Mouse (Mus musculus): ENCODE results near the gene Rassf6. TPM values are rescaled to one million over a fixed set of nuclear protein-coding genes. Genes with fewer than 3 reads are reported as not detected.
A peak's percentile ranks its signal among the peaks of the same experiment; 100 is the strongest.
"Not testable (repeated sequence)": the region's sequence is repeated elsewhere in the genome, so short reads cannot be mapped to it uniquely, and the experiment has no call there.

Gene Rassf6
- total RNA-seq, 2 experiments from 2014 or later, result 1.5 to 2.8 TPM

GRCm38 (mm10) chr5:90624708-90625425 is 15.6 kb downstream of the Rassf6 start:
- no peak for DNase-seq

- DNase-seq, result no peak
These were observed 17.2 kb downstream of the Rassf6 start for GRCm38 (mm10) chr5:90623209-90623608.

DNA sequence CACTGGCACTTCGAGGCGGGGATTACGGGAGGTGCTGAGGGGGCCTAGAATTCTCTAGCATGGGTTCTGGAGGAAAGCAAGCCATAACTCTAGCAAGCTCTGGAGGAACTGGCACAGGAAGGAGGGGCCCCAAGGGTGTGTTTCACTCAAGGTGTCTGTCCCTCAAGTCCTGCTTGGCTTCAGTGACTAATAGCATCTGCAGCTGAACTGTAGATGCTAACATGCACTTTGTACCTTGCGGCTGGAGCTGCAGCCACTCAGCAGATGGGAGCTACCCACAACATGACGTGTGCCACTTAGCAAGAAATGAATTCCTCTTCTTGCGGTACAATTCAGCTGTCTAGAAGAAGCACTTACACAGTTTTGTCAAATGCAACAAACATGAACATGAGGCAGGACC is 18.7 kb downstream of the Rassf6 start:
- no peak for DNase-seq

DNA sequence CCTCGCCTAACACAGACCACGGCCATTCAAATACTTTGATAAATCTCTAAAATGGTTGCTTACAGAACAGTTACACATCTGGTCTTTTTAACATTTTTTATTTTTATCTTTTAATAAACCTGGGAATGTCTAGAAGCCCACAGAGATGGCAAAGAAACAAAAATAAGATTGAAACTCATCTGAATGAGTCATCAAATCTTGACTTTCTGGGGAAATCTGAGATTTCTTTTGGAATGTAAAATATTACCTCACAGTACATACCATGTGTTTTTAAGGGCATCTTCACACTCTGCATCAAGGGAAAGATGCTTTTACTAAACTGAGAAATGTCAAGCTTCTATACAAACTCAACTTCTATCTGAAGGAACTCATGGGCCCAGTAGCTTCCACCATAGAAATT is 19.1 kb downstream of the Rassf6 start:
- no peak for DNase-seq

DNA sequence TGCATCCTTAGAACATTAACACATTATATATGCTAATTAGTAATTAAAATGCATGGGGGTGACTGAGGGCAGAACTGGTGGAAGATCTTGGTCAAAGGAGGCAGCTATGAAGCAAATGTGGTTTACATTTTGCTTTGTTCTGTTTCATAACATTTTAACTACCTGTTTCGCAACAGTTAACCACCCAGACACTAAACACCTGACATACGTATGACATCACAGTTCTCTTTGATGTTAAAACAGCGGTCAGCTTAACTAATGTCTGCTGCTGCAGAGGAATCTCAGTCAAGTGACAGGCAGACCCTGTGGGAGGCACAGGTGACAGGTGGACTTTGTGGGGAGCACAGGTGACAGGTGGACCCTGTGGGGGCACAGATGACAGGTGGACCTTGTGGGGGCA is 22.6 kb downstream of the Rassf6 start:
- DNase-seq, result no peak

DNA sequence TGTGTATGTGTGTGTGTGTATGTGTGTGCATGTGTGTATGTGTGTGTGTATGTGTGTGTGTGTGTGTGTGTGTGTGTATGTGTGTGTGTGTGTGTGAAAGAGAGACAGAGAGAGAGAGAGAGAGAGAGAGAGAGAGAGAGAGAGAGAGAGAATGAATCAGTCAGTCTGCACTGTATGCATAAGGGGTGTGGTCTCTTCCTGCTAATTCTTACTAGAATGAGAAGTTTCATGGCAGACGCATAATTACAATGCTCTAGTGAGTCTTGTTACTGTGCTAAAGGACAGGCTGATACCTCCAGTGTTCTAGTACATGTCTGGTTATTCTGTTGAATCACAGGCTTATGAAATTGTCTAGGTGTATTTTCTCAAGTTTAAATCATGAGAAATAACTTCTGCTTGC is 27.7 kb downstream of the Rassf6 start:
- DNase-seq, result not testable (repeated sequence)

DNA sequence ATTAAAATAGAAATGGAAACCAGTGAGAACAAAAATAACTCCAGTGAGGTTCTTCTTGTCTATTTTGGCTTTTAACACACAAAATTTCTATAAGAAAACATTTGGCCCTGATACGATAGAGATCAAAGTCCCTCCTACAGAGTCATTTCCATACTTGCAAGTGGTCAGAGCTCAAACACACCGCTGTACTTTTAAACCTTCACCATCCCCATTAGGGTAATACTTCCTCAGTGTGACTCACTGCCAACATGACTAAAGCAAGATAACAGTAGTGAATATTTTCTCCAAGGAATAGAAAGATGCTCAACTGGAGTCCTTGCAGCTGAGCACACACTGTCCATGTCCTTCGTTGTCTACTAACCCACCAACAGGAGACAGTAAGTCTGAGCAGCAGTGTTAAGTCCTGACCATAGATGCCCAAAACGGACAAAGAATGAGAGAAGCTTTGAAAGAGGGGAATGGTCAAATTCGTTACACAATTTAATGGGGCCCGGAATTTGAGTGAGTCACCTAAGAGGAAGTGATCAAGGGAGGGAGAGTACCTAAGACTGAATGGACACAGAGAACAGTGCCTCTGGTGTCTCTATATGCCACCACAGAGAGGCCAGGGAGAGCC is 28.4 kb downstream of the Rassf6 start:
- no peak for DNase-seq

- no peak for DNase-seq
These were observed 29.1 kb downstream of the Rassf6 start for GRCm38 (mm10) chr5:90611388-90611787.

DNA sequence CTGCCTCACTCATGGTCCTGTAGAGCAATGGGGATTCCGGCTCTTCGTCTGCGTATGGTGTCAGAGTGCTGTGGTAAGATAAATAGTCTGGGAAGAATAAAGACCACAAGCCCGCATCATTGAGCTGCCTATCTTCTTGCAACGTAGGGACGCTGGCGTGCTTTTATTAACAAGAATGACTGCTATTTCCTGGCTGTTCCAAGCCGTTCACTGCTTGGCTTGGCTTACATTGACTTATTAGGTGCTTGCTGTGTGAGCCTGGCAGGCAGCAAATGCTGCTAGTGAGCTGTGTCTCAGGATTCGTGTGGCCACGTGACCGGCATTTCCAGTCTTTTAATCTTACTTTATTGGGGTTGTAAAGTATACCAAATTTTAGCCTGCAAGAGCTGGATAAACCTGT is 31.6 kb downstream of the Rassf6 start:
- no peak for DNase-seq

DNA sequence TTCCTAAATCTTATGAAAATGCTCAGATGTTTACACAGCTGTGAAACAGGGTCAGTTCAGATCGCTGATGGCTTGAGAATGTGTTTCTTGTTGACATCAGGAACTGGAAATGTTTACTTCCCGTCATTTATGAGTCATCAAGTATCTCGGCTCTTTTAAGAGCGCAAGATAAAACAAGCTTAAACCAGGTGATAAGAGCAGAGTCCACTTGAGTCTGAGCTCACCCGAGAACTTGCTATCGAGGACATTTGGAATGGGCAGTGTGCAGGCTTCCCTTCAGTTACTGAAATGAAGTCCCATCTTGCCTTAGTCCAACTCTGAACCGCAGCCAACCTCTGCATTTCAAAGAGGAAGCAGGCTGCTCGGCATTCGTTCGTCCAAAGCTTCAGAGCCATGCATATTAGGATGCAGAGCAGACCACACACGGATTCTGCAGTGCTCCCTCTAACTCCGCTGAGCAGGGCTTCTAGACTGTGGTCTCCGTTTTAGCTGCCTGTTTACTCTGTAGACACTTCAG is 37.0 kb downstream of the Rassf6 start:
- DNase-seq, result no peak

DNA sequence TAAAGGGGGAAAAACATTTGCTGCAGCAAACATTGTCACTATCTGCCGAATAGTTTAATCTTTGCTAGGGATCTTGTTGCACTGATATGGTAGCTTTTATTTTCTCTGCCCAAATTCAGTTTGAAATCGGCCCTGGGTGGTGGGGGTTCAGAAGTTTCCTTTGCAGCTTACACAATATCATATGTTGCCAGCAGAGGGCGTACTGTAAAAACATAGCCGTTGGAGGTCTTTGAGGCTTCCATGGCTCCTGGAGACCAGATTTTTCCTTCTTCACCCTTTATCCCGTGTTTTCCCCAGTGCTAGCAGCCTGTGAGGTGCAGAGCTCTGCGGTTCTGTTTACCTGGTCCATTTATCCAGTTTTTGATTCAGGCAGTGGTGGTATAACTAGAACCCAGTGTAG is 39.0 kb downstream of the Rassf6 start:
- DNase-seq, result peak in 1 of 2 experiments; percentile 29

DNA sequence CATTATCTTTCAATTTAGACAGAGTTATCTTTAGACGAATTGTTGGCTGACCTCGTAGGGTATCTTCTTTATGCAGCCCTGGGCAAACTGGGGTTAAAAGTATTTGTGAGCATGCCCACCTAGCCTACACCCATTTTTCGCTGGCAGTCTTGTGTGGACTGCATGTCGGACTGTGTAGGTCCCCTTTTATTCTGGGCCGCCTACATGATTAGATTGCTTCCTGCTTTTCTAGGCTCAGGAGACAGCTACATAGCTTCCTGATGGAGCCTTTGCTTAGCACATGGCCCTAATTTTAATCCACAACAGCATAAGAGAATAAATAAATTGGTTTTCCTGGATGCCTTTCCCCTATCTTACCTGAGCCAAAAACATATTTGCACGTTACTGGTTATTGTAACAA is 44.3 kb downstream of the Rassf6 start:
- DNase-seq, result no peak

DNA sequence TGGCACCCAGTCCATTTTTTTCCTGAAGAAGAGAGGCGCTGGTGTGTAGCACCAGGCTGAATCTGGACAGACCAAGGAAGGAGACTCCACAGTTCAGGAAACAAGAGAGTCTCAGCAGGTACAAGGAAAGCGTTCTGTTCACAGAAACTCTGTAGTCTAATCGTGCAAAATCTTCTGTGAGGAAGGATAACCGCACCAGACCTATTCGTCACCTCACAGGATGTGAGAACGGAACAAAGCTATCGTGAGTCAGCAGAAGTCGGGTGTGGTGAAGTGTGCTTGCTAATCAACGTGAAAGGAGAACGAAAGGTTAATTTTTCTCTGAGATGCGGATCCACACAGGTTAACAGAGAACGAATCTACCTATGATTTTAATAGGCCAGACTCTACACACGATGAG is 45.5 kb downstream of the Rassf6 start:
- no peak for DNase-seq

- no peak for DNase-seq
These were observed 48.5 kb downstream of the Rassf6 start for GRCm38 (mm10) chr5:90591936-90592335.

GRCm38 (mm10) chr5:90590676-90591075 is 49.8 kb downstream of the Rassf6 start:
- no peak for DNase-seq

GRCm38 (mm10) chr5:90588708-90589595 is 51.5 kb downstream of the Rassf6 start:
- peak; percentile 33 to 68 for DNase-seq

- DNase-seq, result no peak
These were observed 52.4 kb downstream of the Rassf6 start for GRCm38 (mm10) chr5:90588104-90588503.

- no peak for DNase-seq
These were observed 53.9 kb downstream of the Rassf6 start for GRCm38 (mm10) chr5:90586511-90586910.

DNA sequence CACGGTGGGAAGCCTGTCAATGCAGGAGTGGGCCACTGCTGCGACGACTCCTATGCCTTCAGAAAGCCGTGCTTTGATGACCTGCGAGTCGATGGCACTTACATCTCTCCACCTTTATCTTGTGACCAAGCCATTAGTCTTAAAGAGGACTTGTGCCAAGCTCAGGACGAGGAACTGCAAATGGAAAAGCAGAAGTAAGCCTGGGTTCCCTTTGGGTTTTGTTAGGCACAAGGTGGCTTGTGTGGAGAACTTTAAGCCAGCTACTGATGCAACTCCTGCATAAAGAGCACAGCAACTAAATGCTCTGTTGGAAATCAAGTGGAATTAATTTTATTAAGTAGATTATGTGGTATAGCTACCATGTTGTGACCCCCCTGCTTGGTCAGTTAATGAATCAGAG is 55.7 kb downstream of the Rassf6 start:
- no peak for DNase-seq

GRCm38 (mm10) chr5:90582179-90582578 is 58.3 kb downstream of the Rassf6 start:
- no peak for DNase-seq

GRCm38 (mm10) chr5:90579556-90579955 is 60.9 kb downstream of the Rassf6 start:
- DNase-seq, result no peak

DNA sequence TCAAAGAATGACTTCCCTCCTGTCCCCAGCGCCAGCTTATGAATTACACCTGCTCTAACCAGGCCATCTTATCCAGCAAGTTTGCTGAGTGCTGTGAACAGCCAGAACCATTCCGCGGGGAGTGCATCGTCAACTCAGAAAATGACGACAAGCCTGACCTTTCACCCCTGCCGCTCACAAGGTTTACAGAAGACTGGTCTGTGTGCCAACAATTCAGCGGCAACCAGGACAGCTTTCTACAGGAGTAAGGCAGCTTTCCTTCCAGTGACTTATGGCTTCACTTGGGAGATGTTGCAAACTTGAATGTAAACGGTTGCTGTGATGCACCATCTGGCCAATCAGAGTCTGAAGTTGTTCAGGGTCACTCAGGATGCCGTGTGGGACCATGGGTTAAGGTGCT is 62.7 kb downstream of the Rassf6 start:
- peak in 1 of 2 experiments; percentile 11 for DNase-seq

DNA sequence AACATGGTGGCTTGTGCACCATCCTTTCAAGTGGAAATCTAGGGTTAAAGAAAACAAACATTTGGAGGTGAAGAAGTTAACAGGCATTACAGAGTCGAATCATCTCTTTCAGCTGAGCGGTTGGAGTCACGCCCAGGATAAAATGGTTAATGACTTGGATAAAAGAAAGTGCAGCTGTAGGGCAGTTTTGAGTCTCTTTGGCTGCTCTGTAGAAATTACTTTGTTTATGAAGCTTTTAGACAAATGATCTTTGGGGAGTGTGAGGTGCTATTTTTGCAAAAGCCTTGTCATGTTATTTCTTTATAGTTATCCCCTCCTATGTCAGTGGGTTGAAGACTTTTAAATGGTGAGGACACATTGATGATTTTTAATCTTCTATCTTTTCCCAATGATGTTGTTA is 69.2 kb downstream of the Rassf6 start:
- no peak for DNase-seq
